Mouse (Mus musculus) CH12.LX (cell line): ENCODE measurements around the gene Ep300.

Experiments
- CHD1 ChIP-seq: IDR thresholded peaks from 2 replicates; pipeline ENCODE4 v1.6.1; 2012; ENCODE audit warnings: low read depth, low read length, improper control_type of control experiment, inconsistent platforms
- CTCF ChIP-seq, 2 experiments: IDR thresholded peaks in 1 of 2; conservative IDR thresholded peaks in 1 of 2; 2 replicates each; pipeline ENCODE4 v1.5.1; 2011 to 2012; ENCODE audit warnings: low read depth in 2 of 2, low read length in 2 of 2, improper control_type of control experiment in 1 of 2, inconsistent platforms in 1 of 2, mild to moderate bottlenecking in 1 of 2, moderate library complexity in 1 of 2
- EP300 ChIP-seq: IDR thresholded peaks from 2 replicates; pipeline ENCODE4 v1.6.1; 2011; ENCODE audit warnings: low read length, improper control_type of control experiment
- JUN ChIP-seq: IDR thresholded peaks from 2 replicates; pipeline ENCODE4 v1.6.1; 2011; ENCODE audit warnings: low read depth, mild to moderate bottlenecking, low read length, improper control_type of control experiment, moderate library complexity; ENCODE audit not compliant: insufficient read depth
- KAT2A ChIP-seq: IDR thresholded peaks from 2 replicates; pipeline ENCODE4 v1.6.1; 2012; ENCODE audit warnings: low read length, improper control_type of control experiment, inconsistent platforms; ENCODE audit not compliant: insufficient replicate concordance
- RAD21 ChIP-seq: IDR thresholded peaks from 2 replicates; pipeline ENCODE4 v1.6.1; 2011; ENCODE audit warnings: low read depth, mild to moderate bottlenecking, low read length, improper control_type of control experiment, moderate library complexity
- TBP ChIP-seq: conservative IDR thresholded peaks from 2 replicates; pipeline ENCODE4 v1.6.1; 2011; ENCODE audit warnings: low read depth, low read length, improper control_type of control experiment
- ZMIZ1 ChIP-seq: IDR thresholded peaks from 2 replicates; pipeline ENCODE4 v1.6.1; 2012; ENCODE audit warnings: low read depth, mild to moderate bottlenecking, inconsistent platforms, low read length, improper control_type of control experiment

GRCm38 (mm10) chr15:81554558-81555297 is 30.4 kb upstream of the Ep300 start:
- TF ChIP-seq EP300, result no peak
- TF ChIP-seq CTCF (conservative IDR thresholded peaks at IDR 0.05 in 1 of 2, IDR thresholded peaks at IDR 0.05 in 1 of 2; ENCODE audit: low read depth in 2 of 2, low read length in 2 of 2), result no peak
- no peak for TF ChIP-seq ZMIZ1
- no peak for TF ChIP-seq TBP
- no peak for TF ChIP-seq CHD1
- TF ChIP-seq KAT2A, result no peak
- no peak for TF ChIP-seq JUN
- no peak for TF ChIP-seq RAD21
